Mouse (Mus musculus) yolk sac, embryonic 10.5 days (tissue): ENCODE data around the gene Bpifb1.
"Not testable (repeated sequence)": the region's sequence is repeated elsewhere in the genome, so short reads cannot be mapped to it uniquely, and the experiment has no call there.

ENCODE experiments used
- DNase-seq: peaks from one replicate; pipeline ENCODE4 v3.0.0-alpha.2; 2017; ENCODE audit warnings: low spot score

Gene Bpifb1

DNA sequence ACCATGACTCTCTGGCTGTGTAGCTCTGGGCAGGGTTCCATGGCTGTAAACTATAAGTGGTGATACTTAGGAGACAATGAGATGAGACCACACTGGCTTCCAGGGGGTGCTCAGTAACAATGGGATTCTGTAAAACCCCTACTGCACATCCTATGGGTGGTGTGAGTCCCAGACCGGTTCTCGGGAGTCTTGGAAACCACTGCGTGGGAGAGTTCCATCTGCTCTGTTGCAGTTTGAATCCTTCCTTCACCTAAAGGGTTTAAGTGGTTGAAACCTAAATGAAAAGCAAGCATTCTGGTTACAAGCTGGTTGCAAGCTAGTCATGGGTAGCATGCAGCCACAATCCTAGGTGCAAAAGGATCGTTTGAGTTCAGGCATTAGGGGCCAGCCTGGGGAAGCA is 21.3 kb downstream of the Bpifb1 start:
- DNase-seq = no peak

DNA sequence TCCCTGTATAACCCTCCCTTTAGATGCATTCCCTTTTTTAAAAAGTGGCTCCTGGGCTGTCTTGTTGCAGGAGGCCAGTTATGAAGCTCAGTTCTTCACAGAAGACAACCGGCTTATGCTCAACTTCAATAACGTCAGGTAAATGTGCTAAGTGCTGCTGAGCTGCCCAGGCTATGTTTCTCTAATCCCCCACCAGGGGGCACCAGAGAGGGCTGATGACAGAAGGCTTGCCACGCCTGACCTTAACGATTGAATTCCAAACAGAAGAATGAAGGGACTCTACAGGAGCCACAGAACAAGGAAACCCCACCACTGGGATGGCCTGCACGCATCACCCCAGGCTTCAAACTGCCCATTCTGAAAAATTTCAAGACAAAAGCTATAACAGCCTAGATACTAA is 24.6 kb downstream of the Bpifb1 start:
- DNase-seq = peak; percentile 49

GRCm38 (mm10) chr2:154219950-154220349 is 29.3 kb downstream of the Bpifb1 start:
- no peak for DNase-seq

GRCm38 (mm10) chr2:154223265-154223916 is 32.8 kb downstream of the Bpifb1 start, which contains the start of gene Bpifb5:
Bpifb5 (plus strand) TSS chr2:154223742.
- DNase-seq = no peak

- no peak for DNase-seq
Measured at GRCm38 (mm10) chr2:154223917-154224273, 33.3 kb downstream of the Bpifb1 start.

- DNase-seq = no peak
Measured at GRCm38 (mm10) chr2:154226991-154227390, 36.4 kb downstream of the Bpifb1 start.

- DNase-seq = no peak
Measured at GRCm38 (mm10) chr2:154227830-154228229, 37.2 kb downstream of the Bpifb1 start.

GRCm38 (mm10) chr2:154233426-154233825 is 42.8 kb downstream of the Bpifb1 start:
- DNase-seq = no peak

DNA sequence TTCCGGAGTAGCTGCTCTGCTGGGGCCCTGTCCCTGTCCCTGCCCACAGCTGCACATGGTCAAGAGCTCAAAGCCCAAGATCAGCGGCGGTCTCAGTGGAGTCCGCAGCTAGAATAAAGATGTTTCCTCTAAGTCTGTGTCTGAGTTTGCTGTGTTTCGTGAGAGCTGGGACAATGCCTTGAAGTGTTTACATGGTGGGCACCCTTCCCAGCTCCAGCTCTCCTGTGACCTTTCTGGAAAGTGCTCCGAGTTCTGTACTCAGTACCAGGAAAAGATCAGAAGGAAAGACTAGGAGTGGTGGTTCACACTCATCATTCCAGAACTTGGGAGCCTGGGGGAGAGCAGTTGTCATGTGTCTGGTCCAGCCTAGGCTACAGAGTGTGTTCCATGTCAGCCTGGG is 50.2 kb downstream of the Bpifb1 start:
- DNase-seq = no peak

DNA sequence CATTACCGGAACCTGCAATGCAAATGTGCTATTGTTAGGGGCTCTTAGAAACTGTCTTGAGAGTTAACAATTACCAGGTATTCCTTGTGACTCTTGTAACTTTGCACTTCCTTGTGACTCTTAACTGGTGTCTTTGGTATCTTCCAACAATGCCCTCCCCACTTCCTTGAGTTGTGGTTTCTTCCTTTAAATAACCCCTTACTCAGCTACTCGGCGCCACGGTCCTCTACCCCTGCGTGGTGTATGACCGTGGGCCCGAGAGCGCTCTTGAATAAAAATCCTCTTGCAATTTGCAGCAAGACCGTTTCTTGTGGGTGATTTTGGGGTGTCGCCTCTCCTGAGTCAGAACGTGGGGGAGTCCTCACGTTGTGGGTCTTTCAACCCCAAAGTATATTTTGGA is 52.1 kb downstream of the Bpifb1 start:
- not testable (repeated sequence) for DNase-seq

GRCm38 (mm10) chr2:154243356-154244036 is 52.9 kb downstream of the Bpifb1 start:
- no peak for DNase-seq

DNA sequence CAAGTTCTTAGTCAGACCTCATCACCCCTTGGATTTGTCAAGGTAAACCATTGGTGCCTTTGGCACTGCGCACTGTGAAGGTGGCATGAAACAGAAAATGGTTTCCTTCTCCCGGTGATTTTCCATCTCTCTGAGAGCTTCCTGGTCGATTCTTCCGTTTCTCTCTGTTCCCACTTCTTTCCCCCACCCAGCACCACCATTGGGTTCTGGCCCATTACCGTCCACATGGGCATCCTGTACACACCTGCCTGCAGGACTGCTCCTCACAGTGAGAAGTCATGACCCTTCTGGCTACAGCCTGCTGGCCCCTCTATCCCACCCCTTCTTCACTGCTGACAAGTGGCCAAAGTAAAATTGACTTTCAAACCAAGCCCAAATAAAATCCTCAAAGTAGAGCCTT is 54.7 kb downstream of the Bpifb1 start:
- no peak for DNase-seq

DNA sequence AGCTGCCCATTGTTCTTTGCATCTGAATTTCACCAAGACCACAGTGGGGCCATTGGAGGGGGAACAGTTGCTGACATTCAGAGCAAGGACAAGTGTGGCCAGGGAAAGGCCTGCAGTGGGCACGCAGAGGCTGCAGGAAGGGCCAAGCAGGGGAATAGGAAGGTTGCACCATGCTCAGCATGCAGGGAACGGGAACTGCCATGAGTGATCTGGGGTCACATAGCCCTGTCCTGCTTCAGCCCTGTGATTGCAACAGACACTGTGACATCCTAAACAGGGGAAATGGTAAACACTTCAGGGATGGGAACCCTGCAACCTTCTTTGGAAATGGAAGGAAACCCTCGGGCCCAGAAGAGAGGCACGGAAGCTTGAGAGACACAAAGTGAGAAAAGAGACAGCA is 64.6 kb downstream of the Bpifb1 start:
- not testable (repeated sequence) for DNase-seq

GRCm38 (mm10) chr2:154255770-154256169 is 65.2 kb downstream of the Bpifb1 start:
- no peak for DNase-seq

DNA sequence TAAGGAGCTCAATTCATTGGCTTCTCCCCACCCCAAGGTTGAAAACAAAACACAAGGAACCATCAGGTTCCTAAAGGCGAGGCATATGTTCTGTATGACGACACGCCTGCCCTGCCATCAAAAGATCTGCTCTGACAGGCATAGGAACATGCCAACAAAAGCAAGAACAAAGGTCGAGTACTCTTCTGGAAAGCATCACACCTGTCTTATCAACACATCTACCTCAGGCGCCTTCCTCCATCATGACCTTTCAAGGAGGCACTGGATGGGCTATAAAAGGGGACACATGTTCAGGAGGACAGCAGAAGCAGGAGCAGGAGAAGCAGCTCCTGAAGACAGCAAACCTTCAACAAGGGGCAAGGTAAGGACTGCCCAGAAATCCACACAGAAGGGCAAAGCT is 66.9 kb downstream of the Bpifb1 start, which contains the start of gene Bpifb9a:
TSS of gene Bpifb9a (plus strand) at position 301 of the 400 bp plus-strand sequence.
- DNase-seq = not testable (repeated sequence)

DNA sequence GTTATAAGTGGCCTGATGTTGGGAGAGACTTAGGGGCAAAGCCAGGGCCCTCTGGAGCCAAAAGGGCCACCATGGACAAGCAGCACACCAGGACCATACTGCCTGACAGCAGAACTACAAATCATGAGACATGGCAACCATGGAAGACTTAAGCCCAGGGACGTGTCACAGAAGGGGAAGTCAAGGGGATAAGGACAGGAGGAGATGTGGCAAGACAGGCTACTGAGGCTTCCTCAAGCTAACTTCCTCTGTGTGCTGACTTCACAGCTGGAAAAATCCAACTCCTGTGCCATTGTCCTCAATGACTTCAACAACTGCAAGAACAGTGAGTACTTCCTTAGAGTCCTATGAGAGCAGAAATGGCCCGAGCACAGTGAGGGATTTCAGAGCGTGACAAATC is 73.8 kb downstream of the Bpifb1 start:
- DNase-seq = not testable (repeated sequence)
